Mouse (Mus musculus) CH12.LX (cell line): Measurements from ENCODE around the gene Rtf2. TPM values are rescaled to one million over a fixed set of nuclear protein-coding genes. Genes with fewer than 3 reads are reported as not detected.

ENCODE experiments used
- DNase-seq: peaks from one replicate; pipeline ENCODE4 v3.0.0-alpha.2; 2013; ENCODE audit errors: extremely low read depth
- H3K27ac ChIP-seq: 2 replicates; pipeline ENCODE4 v1.5.1; 2012; ENCODE audit warnings: low read depth, mild to moderate bottlenecking, control low read depth, moderate library complexity; ENCODE audit not compliant: insufficient read depth
- H3K27me3 ChIP-seq: replicated peaks from 2 replicates; pipeline ENCODE3; 2012; ENCODE audit warnings: inconsistent platforms
- H3K36me3 ChIP-seq, 2 experiments: replicated peaks in 1 of 2; 2 replicates each; pipeline versions ENCODE3 to v1.6.1; 2012; ENCODE audit warnings: inconsistent platforms in 1 of 2, low read length in 1 of 2, mild to moderate bottlenecking in 1 of 2, mixed read lengths in 1 of 2, moderate library complexity in 1 of 2; ENCODE audit not compliant: control insufficient read depth in 1 of 2, insufficient read depth in 1 of 2
- H3K4me1 ChIP-seq, 2 experiments: 2 replicates each; pipeline ENCODE4 v1.6.1; 2012; ENCODE audit warnings: inconsistent platforms in 1 of 2, moderate library complexity in 1 of 2; ENCODE audit not compliant: insufficient read depth in 2 of 2, control insufficient read depth in 1 of 2
- H3K4me2 ChIP-seq: 2 replicates; pipeline ENCODE4 v1.6.1; 2012; ENCODE audit warnings: low read depth, mild to moderate bottlenecking, control low read depth; ENCODE audit not compliant: poor library complexity, insufficient read depth, severe bottlenecking
- H3K4me3 ChIP-seq, 3 experiments: fragments of 150-350 bp in 1 of 3; sonication (generic) in 1 of 3; replicated peaks in 1 of 3; 2 replicates each; pipeline versions ENCODE3 to v1.5.1; 2011 to 2012; ENCODE audit warnings: low read depth in 2 of 3, low read length in 2 of 3, mild to moderate bottlenecking in 2 of 3, moderate library complexity in 2 of 3, control low read depth in 1 of 3, improper control_type of control experiment in 1 of 3, inconsistent platforms in 1 of 3, mixed read lengths in 1 of 3; ENCODE audit not compliant: poor library complexity in 1 of 3
- H3K79me2 ChIP-seq: replicated peaks from 2 replicates; pipeline ENCODE4 v1.6.1; 2012; ENCODE audit warnings: mild to moderate bottlenecking, moderate library complexity; ENCODE audit not compliant: control insufficient read depth, poor library complexity, insufficient read depth, severe bottlenecking; ENCODE audit errors: extremely low read depth
- H3K9ac ChIP-seq: 2 replicates; pipeline ENCODE4 v1.6.1; 2012; ENCODE audit warnings: low read depth, mild to moderate bottlenecking, control low read depth, moderate library complexity; ENCODE audit not compliant: insufficient read depth
- H3K9me3 ChIP-seq: replicated peaks from 2 replicates; pipeline ENCODE3; 2012; ENCODE audit warnings: low read length, inconsistent platforms, mixed read lengths
- BHLHE40 ChIP-seq: IDR thresholded peaks from 2 replicates; pipeline ENCODE4 v1.6.1; 2011; ENCODE audit warnings: mild to moderate bottlenecking, low read depth, low read length, improper control_type of control experiment
- CTCF ChIP-seq, 2 experiments: IDR thresholded peaks in 1 of 2; conservative IDR thresholded peaks in 1 of 2; 2 replicates each; pipeline ENCODE4 v1.5.1; 2011 to 2012; ENCODE audit warnings: low read depth in 2 of 2, low read length in 2 of 2, improper control_type of control experiment in 1 of 2, inconsistent platforms in 1 of 2, mild to moderate bottlenecking in 1 of 2, moderate library complexity in 1 of 2
- E2F4 ChIP-seq: IDR thresholded peaks from 2 replicates; pipeline ENCODE4 v1.6.1; 2011; ENCODE audit warnings: low read depth, low read length, improper control_type of control experiment; ENCODE audit not compliant: insufficient replicate concordance
- EP300 ChIP-seq: IDR thresholded peaks from 2 replicates; pipeline ENCODE4 v1.6.1; 2011; ENCODE audit warnings: low read length, improper control_type of control experiment
- ETS1 ChIP-seq: conservative IDR thresholded peaks from 2 replicates; pipeline ENCODE4 v1.6.1; 2012; ENCODE audit warnings: low read depth, mild to moderate bottlenecking, inconsistent platforms, low read length, improper control_type of control experiment, moderate library complexity
- IRF4 ChIP-seq: IDR thresholded peaks from 2 replicates; pipeline ENCODE4 v1.6.1; 2014; ENCODE audit warnings: low read depth, mild to moderate bottlenecking, inconsistent platforms, low read length, improper control_type of control experiment
- MEF2A ChIP-seq: IDR thresholded peaks from 2 replicates; pipeline ENCODE4 v1.6.1; 2014; ENCODE audit warnings: low read depth, mild to moderate bottlenecking, inconsistent platforms, low read length, improper control_type of control experiment, borderline replicate concordance
- MYC ChIP-seq: IDR thresholded peaks from 2 replicates; pipeline ENCODE4 v1.6.1; 2011; ENCODE audit warnings: low read depth, mild to moderate bottlenecking, improper control_type of control experiment, low read length
- NELFE ChIP-seq: IDR thresholded peaks from 2 replicates; pipeline ENCODE4 v1.6.1; 2011; ENCODE audit warnings: low read depth, low read length, improper control_type of control experiment
- POLR2AphosphoS2 ChIP-seq: IDR thresholded peaks from 2 replicates; pipeline ENCODE4 v1.6.1; 2011; ENCODE audit warnings: low read depth, low read length, improper control_type of control experiment
- RAD21 ChIP-seq: IDR thresholded peaks from 2 replicates; pipeline ENCODE4 v1.6.1; 2011; ENCODE audit warnings: low read depth, mild to moderate bottlenecking, low read length, improper control_type of control experiment, moderate library complexity
- SMC3 ChIP-seq: IDR thresholded peaks from 2 replicates; pipeline ENCODE4 v1.6.1; 2011; ENCODE audit warnings: low read depth, low read length, improper control_type of control experiment
- TCF12 ChIP-seq: IDR thresholded peaks from 2 replicates; pipeline ENCODE4 v1.6.1; 2014; ENCODE audit warnings: low read depth, mild to moderate bottlenecking, inconsistent platforms, low read length, improper control_type of control experiment
- USF2 ChIP-seq: conservative IDR thresholded peaks from 2 replicates; pipeline ENCODE4 v1.6.1; 2011; ENCODE audit warnings: low read depth, low read length, improper control_type of control experiment
- ZC3H11A ChIP-seq: IDR thresholded peaks from 2 replicates; pipeline ENCODE4 v1.6.1; 2012; ENCODE audit warnings: low read depth, mild to moderate bottlenecking, inconsistent platforms, low read length, improper control_type of control experiment
- dilution Hi-C: fragments of 300-500 bp; cut with MboI; formaldehyde crosslinking; loops from 2 replicates; pipeline ENCODE4 v1.14.3; 2020; ENCODE audit warnings: low sequenced_read_pairs; ENCODE audit not compliant: extremely low pct_unique_long_range_greater_than_20kb, extremely low pct_ligation_motif_present
- in situ Hi-C: fragments of 300-500 bp; cut with MboI; formaldehyde crosslinking; loops from 3 replicates; pipeline ENCODE4 v1.14.3; 2019; ENCODE audit warnings: low sequenced_read_pairs, low pct_ligation_motif_present, low pct_unique_long_range_greater_than_20kb, mixed read lengths
- polyA plus RNA-seq: library from polyadenylated mRNA; unstranded; fragments of >175 nt; gene quantifications from 2 replicates; pipeline ENCODE4 v1.2.1, GENCODE M21; 2012; ENCODE audit warnings: low read depth; ENCODE audit not compliant: insufficient read length
- total RNA-seq, 2 experiments: library from RNA; depleted of rRNA; stranded (reverse); fragments of 300-350 nt in 1 of 2; fragments of >200 nt in 1 of 2; gene quantifications; 2 replicates each; pipeline ENCODE4 v1.2.3; 2012 to 2014

Gene Rtf2
- total and polyA plus RNA-seq, 3 experiments = 60.3 to 72.9 (median 61.4) TPM

DNA sequence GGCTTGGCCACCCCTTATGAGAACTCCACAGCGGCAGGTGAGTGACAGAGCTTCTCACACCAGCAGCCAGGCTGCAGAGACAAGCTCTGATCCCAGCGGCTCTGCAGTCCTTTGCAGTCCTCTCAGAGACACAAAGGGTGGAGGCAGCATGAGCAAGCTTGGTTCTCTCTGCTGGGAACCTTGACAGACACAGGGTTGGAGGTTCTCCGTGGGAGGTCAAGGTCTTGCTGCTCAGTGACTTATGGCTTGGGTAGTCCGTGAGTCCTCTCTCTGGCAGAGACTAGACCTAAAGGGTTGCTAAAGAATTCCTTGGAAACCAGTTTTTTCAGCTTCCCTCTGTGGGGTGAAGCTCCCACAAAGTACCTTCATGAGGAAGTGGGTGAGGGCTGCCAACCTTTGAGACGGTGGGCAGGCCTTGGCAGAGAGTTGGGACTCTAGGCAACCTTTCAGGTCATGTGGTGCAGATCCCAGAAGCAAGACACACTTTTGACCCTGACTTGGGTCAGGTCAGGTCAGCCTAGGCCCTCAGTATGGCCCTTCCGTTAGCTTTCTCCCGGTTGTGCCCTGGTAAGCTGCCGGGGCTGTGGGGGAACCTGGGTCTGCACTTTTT, 56.5 kb downstream of the Rtf2 start:
- dilution Hi-C loops = no loop called here
- no peak for TF ChIP-seq TCF12
- no peak for TF ChIP-seq POLR2AphosphoS2
- TF ChIP-seq IRF4 = no peak
- TF ChIP-seq MYC = no peak
- no peak for TF ChIP-seq RAD21
- no peak for TF ChIP-seq SMC3
- TF ChIP-seq ZC3H11A = no peak
- no peak for TF ChIP-seq E2F4
- TF ChIP-seq BHLHE40 = no peak
- no peak for TF ChIP-seq ETS1
- TF ChIP-seq NELFE = no peak
- no peak for TF ChIP-seq USF2
- TF ChIP-seq MEF2A = no peak
- TF ChIP-seq, all 38 proteins: peak for 0
- H3K4me1 ChIP-seq = peaks cover 0 to 3% of the 10 kb centered on the region in 2 experiments; a peak in 1 of 4 replicates
- H3K27me3 ChIP-seq = peaks cover 31% of the 10 kb centered on the region
- H3K27ac ChIP-seq = no peak overlapping the region
- H3K36me3 ChIP-seq = no peaks in the 10 kb centered on the region
- no peak overlapping the region for H3K4me3 ChIP-seq
- H3K9me3 ChIP-seq = no peaks in the 10 kb centered on the region
- no peak for DNase-seq
- H3K4me2 ChIP-seq = no peak overlapping the region
- no peak overlapping the region for H3K9ac ChIP-seq
- in situ Hi-C loops = loop anchor here (25.0 kb wide), 1 partner anchor 590 kb away; no protein-coding TSS in a partner anchor
- H3K79me2 ChIP-seq = no peaks in the 10 kb centered on the region

GRCm38 (mm10) chr2:172498823-172499222, 58.5 kb downstream of the Rtf2 start:
- Histone ChIP-seq H3K27me3 (peaks cover 25% of the 10 kb centered on the region), H3K4me3 (no peak overlapping the region)
- no peak for TF ChIP-seq CTCF (conservative IDR thresholded peaks at IDR 0.05 in 1 of 2, IDR thresholded peaks at IDR 0.05 in 1 of 2; ENCODE audit: low read depth in 2 of 2, low read length in 2 of 2)
- no peak for TF ChIP-seq EP300
- TF ChIP-seq, all 38 proteins: peak for 0
- Histone ChIP-seq H3K9ac (no peak overlapping the region), H3K27ac (no peak overlapping the region), H3K9me3 (no peaks in the 10 kb centered on the region), H3K4me1 (peaks cover 0 to 3% of the 10 kb centered on the region in 2 experiments; a peak in 1 of 4 replicates), H3K36me3 (no peaks in the 10 kb centered on the region), H3K79me2 (no peaks in the 10 kb centered on the region), H3K4me2 (no peak overlapping the region)
- in situ Hi-C loops = loop anchor here (25.0 kb wide), 1 partner anchor 588 kb away; no protein-coding TSS in a partner anchor
- no peak for DNase-seq
- dilution Hi-C loops = no loop called here
